Mouse (Mus musculus) forebrain, postnatal 0 days (tissue): ENCODE measurements around the gene Sipa1l3. TPM values are rescaled to one million over a fixed set of nuclear protein-coding genes. Genes with fewer than 3 reads are reported as not detected.

Source experiments
- ATAC-seq: fragments of 200-750 bp; cut with Nextera tagmentation; 2 replicates; pipeline ENCODE4 v1.8.0; 2017; ENCODE audit warnings: mild to moderate bottlenecking, moderate library complexity
- DNase-seq: peaks from one replicate; pipeline ENCODE4 v3.0.0-alpha.2; 2015
- H3K27ac ChIP-seq: fragments of 300-500 bp; sonication (generic); 2 replicates; pipeline ENCODE4 v1.5.1; 2014; ENCODE audit warnings: low read depth, mild to moderate bottlenecking, antibody characterized with exemption, low read length, moderate library complexity, mixed read lengths
- H3K27me3 ChIP-seq: fragments of 300-500 bp; sonication (generic); 2 replicates; pipeline ENCODE4 v1.6.1; 2014; ENCODE audit warnings: mild to moderate bottlenecking, low read length, mixed read lengths; ENCODE audit not compliant: insufficient read depth
- H3K36me3 ChIP-seq: fragments of 300-500 bp; sonication (generic); 2 replicates; pipeline ENCODE4 v1.6.1; 2014; ENCODE audit warnings: mild to moderate bottlenecking, moderate library complexity; ENCODE audit not compliant: insufficient read depth
- H3K4me1 ChIP-seq: fragments of 300-500 bp; sonication (generic); 2 replicates; pipeline ENCODE4 v1.6.1; 2014; ENCODE audit warnings: antibody characterized with exemption; ENCODE audit not compliant: insufficient read depth
- H3K4me2 ChIP-seq: fragments of 300-500 bp; sonication (generic); 2 replicates; pipeline ENCODE4 v1.6.1; 2014; ENCODE audit warnings: low read depth, mild to moderate bottlenecking, moderate library complexity
- H3K4me3 ChIP-seq: fragments of 300-500 bp; sonication (generic); 2 replicates; pipeline ENCODE4 v1.5.1; 2014; ENCODE audit warnings: low read depth, low read length, mixed read lengths
- H3K9ac ChIP-seq: fragments of 300-500 bp; sonication (generic); 2 replicates; pipeline ENCODE4 v1.6.1; 2014; ENCODE audit warnings: mild to moderate bottlenecking
- H3K9me3 ChIP-seq: fragments of 300-500 bp; sonication (generic); 2 replicates; pipeline ENCODE4 v1.6.1; 2016; ENCODE audit warnings: low read length
- CTCF ChIP-seq: sonication (generic); IDR thresholded peaks from 2 replicates; pipeline ENCODE4 v1.5.1; 2016; ENCODE audit warnings: antibody characterized with exemption, control low read depth, low read depth
- WGBS: fragments of 180-500 bp; shearing (Covaris S2); extraction: QIAGEN DNeasy Blood & Tissue Kit; methylation state at CpG from one replicate; pipeline ENCODE4 v1.1.7; 2014; 5-methylcytosine and 5-hydroxymethylcytosine counted together
- polyA plus RNA-seq: library from polyadenylated mRNA; unstranded; fragments of >200 nt; fragmentation: Nextera tagmentation; extraction: Ambion mirVana; gene quantifications from 2 replicates; pipeline ENCODE4 v1.2.1, GENCODE M21; 2015
- total RNA-seq: library from RNA; depleted of rRNA; stranded (reverse); fragments of >200 nt; gene quantifications from 2 replicates; pipeline ENCODE4 v1.2.3, GENCODE M21; 2014

Gene Sipa1l3
- total and polyA plus RNA-seq, 2 experiments from 2014 or later, result 12.1 to 44.1 TPM

GRCm38 (mm10) chr7:29432180-29432946 is 86.1 kb downstream of the Sipa1l3 start:
- no peaks in the 10 kb centered on the region for H3K36me3 ChIP-seq
- H3K4me1 ChIP-seq, result peaks cover 11% of the 10 kb centered on the region
- no peaks in the 10 kb centered on the region for H3K9me3 ChIP-seq
- ATAC-seq (peak; percentile 34), DNase-seq (no peak)
- WGBS, result 24% methylated on average over 15 of the region's 15 CpGs
- H3K9ac ChIP-seq, result no peak overlapping the region
- H3K27ac ChIP-seq, result no peak overlapping the region
- TF ChIP-seq CTCF, result no peak
- H3K27me3 ChIP-seq, result no peaks in the 10 kb centered on the region
- no peak overlapping the region for H3K4me3 ChIP-seq
- H3K4me2 ChIP-seq, result no peak overlapping the region

- no peak for TF ChIP-seq CTCF
- H3K9me3 ChIP-seq, result no peaks in the 10 kb centered on the region
- no peaks in the 10 kb centered on the region for H3K36me3 ChIP-seq
- H3K4me1 ChIP-seq, result peaks cover 12% of the 10 kb centered on the region
- 27% methylated on average over 6 of the region's 6 CpGs for WGBS
- no peak for DNase-seq
- 0 out of 2 replicates have a peak, but pooled peaks have one; percentile 26 for ATAC-seq
- no peak overlapping the region for H3K9ac ChIP-seq
- no peak overlapping the region for H3K4me3 ChIP-seq
- no peaks in the 10 kb centered on the region for H3K27me3 ChIP-seq
- H3K4me2 ChIP-seq, result no peak overlapping the region
- H3K27ac ChIP-seq, result no peak overlapping the region
These were observed 87.7 kb downstream of the Sipa1l3 start for GRCm38 (mm10) chr7:29430739-29431211.

- DNase-seq (no peak), ATAC-seq (no peak)
- Histone ChIP-seq H3K4me1 (peaks cover 16% of the 10 kb centered on the region; the same call in 1 of the 2 replicates), H3K36me3 (no peaks in the 10 kb centered on the region), H3K9me3 (no peaks in the 10 kb centered on the region), H3K27me3 (no peaks in the 10 kb centered on the region), H3K9ac (no peak overlapping the region), H3K4me3 (no peak overlapping the region), H3K4me2 (no peak overlapping the region), H3K27ac (no peak overlapping the region)
- 87% methylated on average over 8 of the region's 8 CpGs for WGBS
- no peak for TF ChIP-seq CTCF
These were observed 92.4 kb downstream of the Sipa1l3 start for GRCm38 (mm10) chr7:29426056-29426455.

- Histone ChIP-seq H3K9me3 (no peaks in the 10 kb centered on the region), H3K4me3 (no peak overlapping the region), H3K4me1 (peaks cover 13% of the 10 kb centered on the region; the same call in 1 of the 2 replicates), H3K27me3 (no peaks in the 10 kb centered on the region), H3K4me2 (no peak overlapping the region), H3K9ac (no peak overlapping the region), H3K36me3 (no peaks in the 10 kb centered on the region), H3K27ac (no peak overlapping the region)
- ATAC-seq, result peak; percentile 76
- no peak for TF ChIP-seq CTCF
- 52% methylated on average over 7 of the region's 7 CpGs for WGBS
- DNase-seq, result no peak
These were observed 93.0 kb downstream of the Sipa1l3 start for GRCm38 (mm10) chr7:29425413-29425827.

GRCm38 (mm10) chr7:29424690-29425089 is 93.8 kb downstream of the Sipa1l3 start:
- H3K4me2 ChIP-seq, result no peak overlapping the region
- H3K36me3 ChIP-seq, result no peaks in the 10 kb centered on the region
- DNase-seq, result no peak
- peaks cover 13% of the 10 kb centered on the region; the same call in 1 of the 2 replicates for H3K4me1 ChIP-seq
- 35% methylated on average over 5 of the region's 5 CpGs for WGBS
- H3K4me3 ChIP-seq, result no peak overlapping the region
- TF ChIP-seq CTCF, result no peak
- H3K27me3 ChIP-seq, result no peaks in the 10 kb centered on the region
- no peaks in the 10 kb centered on the region for H3K9me3 ChIP-seq
- ATAC-seq, result no peak
- no peak overlapping the region; the same call in 1 of the 2 replicates for H3K27ac ChIP-seq
- no peak overlapping the region for H3K9ac ChIP-seq

- Histone ChIP-seq H3K9ac (no peak overlapping the region), H3K27me3 (no peaks in the 10 kb centered on the region), H3K9me3 (no peaks in the 10 kb centered on the region), H3K4me3 (no peak overlapping the region), H3K4me1 (peaks cover 13% of the 10 kb centered on the region; the same call in 1 of the 2 replicates), H3K27ac (peak overlapping the region; percentile 6; the same call in 1 of the 2 replicates), H3K36me3 (no peaks in the 10 kb centered on the region), H3K4me2 (no peak overlapping the region)
- no peak for TF ChIP-seq CTCF
- ATAC-seq (peak; percentile 30; the same call in 1 of the 2 replicates), DNase-seq (no peak)
- 31% methylated on average over 3 of the region's 3 CpGs for WGBS
These were observed 96.6 kb downstream of the Sipa1l3 start for GRCm38 (mm10) chr7:29421909-29422244.

- Histone ChIP-seq H3K4me2 (no peak overlapping the region), H3K4me1 (peaks cover 13% of the 10 kb centered on the region; the same call in 1 of the 2 replicates), H3K9me3 (no peaks in the 10 kb centered on the region), H3K36me3 (no peaks in the 10 kb centered on the region), H3K9ac (no peak overlapping the region), H3K27ac (peak overlapping the region; percentile 6; the same call in 1 of the 2 replicates), H3K27me3 (no peaks in the 10 kb centered on the region), H3K4me3 (no peak overlapping the region)
- WGBS, result 32% methylated on average over 12 of the region's 12 CpGs
- peak; percentile 40 for ATAC-seq
- 0 out of 2 replicates have a peak, but pooled peaks have one; percentile 6 for TF ChIP-seq CTCF
- peak; percentile 44 for DNase-seq
These were observed 97.1 kb downstream of the Sipa1l3 start for GRCm38 (mm10) chr7:29421240-29421908.
